Comparison of ENCODE assay signal across 9 mouse cellular contexts in the genomic region with DNA sequence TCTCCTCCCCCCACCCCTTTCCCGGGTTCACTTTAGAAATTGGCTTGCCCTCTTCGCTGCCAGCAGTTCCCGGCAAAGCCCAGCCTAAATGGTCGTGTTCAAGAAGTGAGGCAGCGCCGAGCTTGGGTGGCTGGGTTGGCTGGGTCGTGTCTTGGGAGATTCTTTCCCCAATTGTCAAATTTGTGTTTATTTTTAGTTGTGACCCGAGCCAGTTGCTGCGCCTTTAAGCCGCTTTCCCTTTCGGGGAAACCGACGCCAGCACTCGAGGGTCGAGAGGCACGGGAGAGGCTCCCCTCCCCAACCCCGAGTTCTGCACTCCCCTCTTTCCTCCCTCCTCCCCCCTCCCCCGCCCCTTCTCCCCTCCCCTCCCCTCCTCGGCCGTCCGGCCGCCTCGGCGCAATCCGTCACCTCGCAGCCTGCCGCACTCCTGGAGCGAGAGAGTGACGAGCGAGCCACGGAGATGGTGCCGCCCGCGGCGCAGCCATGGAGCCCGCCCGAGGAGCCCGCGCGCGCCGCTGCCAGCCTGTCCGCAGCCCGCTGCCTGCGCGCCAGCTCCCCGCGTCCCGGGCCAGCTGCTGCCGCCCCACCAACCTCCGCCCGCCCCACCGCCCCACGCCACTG.
DNase-seq lines count a peak whose midpoint lies in the region; ATAC-seq and TF ChIP-seq lines count a peak whose summit lies in the region.
"Had no signal": no experiment of that assay in that cellular context is flagged by ENCODE, and none has a peak within 500 bp of the region (broad histone marks: within the 10 kb centered on the region; RNA-seq: fewer than 3 reads in every experiment).

No protein-coding gene starts in this region.

- peak overlapping the region; percentile 16; the same call in 1 of the 2 replicates for H3K9ac ChIP-seq in lung, embryonic 15.5 days
- H3K9ac ChIP-seq in liver, embryonic 16.5 days (ENCODE audit: low read depth, low read length): no peak overlapping the region
- H3K9ac ChIP-seq in stomach, embryonic 15.5 days: no peak overlapping the region

- no peaks in the 10 kb centered on the region for H3K36me3 ChIP-seq in lung, embryonic 15.5 days
- no peaks in the 10 kb centered on the region for H3K36me3 ChIP-seq in liver, embryonic 16.5 days (ENCODE audit: control insufficient read depth, insufficient read depth)
- H3K36me3 ChIP-seq in stomach, embryonic 15.5 days: no peaks in the 10 kb centered on the region

- H3K9me3 ChIP-seq in lung, embryonic 15.5 days: no peaks in the 10 kb centered on the region
- H3K9me3 ChIP-seq in liver, embryonic 16.5 days (replicated peaks; ENCODE audit: control insufficient read depth, low read length): no peaks in the 10 kb centered on the region
- H3K9me3 ChIP-seq in stomach, embryonic 15.5 days: no peaks in the 10 kb centered on the region

- no peak overlapping the region for H3K27ac ChIP-seq in cerebellum, adult 2 months (ENCODE audit: insufficient read depth, low read length)
- no peak overlapping the region for H3K27ac ChIP-seq in lung, embryonic 15.5 days
- no peak overlapping the region for H3K27ac ChIP-seq in liver, embryonic 16.5 days (ENCODE audit: low read length)
- no peak overlapping the region for H3K27ac ChIP-seq in stomach, embryonic 15.5 days

- TF ChIP-seq CTCF in cerebellum, adult 2 months (IDR thresholded peaks at IDR 0.05; ENCODE audit: borderline replicate concordance, insufficient read depth, low read depth, low read length): no peak

- H3K4me3 ChIP-seq in cerebellum, adult 2 months (replicated peaks; ENCODE audit: insufficient read depth, low read depth, low read length): peak overlapping the region; percentile 44
- peak overlapping the region; percentile 53 for H3K4me3 ChIP-seq in lung, embryonic 15.5 days
- H3K4me3 ChIP-seq in liver, embryonic 16.5 days (ENCODE audit: low read depth, low read length): peak overlapping the region; percentile 26
- H3K4me3 ChIP-seq in stomach, embryonic 15.5 days (replicated peaks): peak overlapping the region; percentile 50
- H3K4me3 ChIP-seq: myocyte had no signal

- TF ChIP-seq POLR2A in cerebellum, adult 2 months (IDR thresholded peaks at IDR 0.05; ENCODE audit: borderline replicate concordance, insufficient read depth, low read length): no peak

- DNase-seq in cerebellum, adult 2 months: no peak
- DNase-seq in cerebellum, adult 9-11 months: no peak
- DNase-seq in lung, adult 18-20 months: no peak
- DNase-seq in heart, postnatal 4 days: peak; percentile 7
- no peak for DNase-seq in spleen, postnatal 4 days (ENCODE audit: low spot score in 2 of 2)

- H3K4me2 ChIP-seq in lung, embryonic 15.5 days: peak overlapping the region; percentile 89
- H3K4me2 ChIP-seq in liver, embryonic 16.5 days (ENCODE audit: low read depth, low read length): peak overlapping the region; percentile 48
- H3K4me2 ChIP-seq in stomach, embryonic 15.5 days: peak overlapping the region; percentile 89

- ATAC-seq in lung, embryonic 15.5 days (ENCODE audit: borderline replicate concordance, extremely low read depth, low FRiP score, low TSS enrichment): peak; percentile 71; the same call in 1 of the 2 replicates
- ATAC-seq in liver, embryonic 16.5 days (ENCODE audit: low read depth): no peak
- ATAC-seq in stomach, embryonic 15.5 days (ENCODE audit: insufficient read depth, low FRiP score, low read depth): no peak; the same call in 1 of the 2 replicates

- H3K4me1 ChIP-seq in cerebellum, adult 2 months (ENCODE audit: control insufficient read depth, insufficient read depth, low read length): no peaks in the 10 kb centered on the region
- no peaks in the 10 kb centered on the region for H3K4me1 ChIP-seq in lung, embryonic 15.5 days
- no peaks in the 10 kb centered on the region for H3K4me1 ChIP-seq in liver, embryonic 16.5 days (ENCODE audit: control insufficient read depth, low read depth, low read length)
- no peaks in the 10 kb centered on the region for H3K4me1 ChIP-seq in stomach, embryonic 15.5 days

- no peaks in the 10 kb centered on the region; the same call in 1 of the 2 replicates for H3K27me3 ChIP-seq in cerebellum, adult 2 months (ENCODE audit: control insufficient read depth, insufficient read depth, low read length)
- H3K27me3 ChIP-seq in lung, embryonic 15.5 days: peaks cover 67% of the 10 kb centered on the region
- peaks cover 38% of the 10 kb centered on the region for H3K27me3 ChIP-seq in liver, embryonic 16.5 days (ENCODE audit: control insufficient read depth, insufficient read depth, low read depth, low read length)
- peaks cover 51% of the 10 kb centered on the region for H3K27me3 ChIP-seq in stomach, embryonic 15.5 days (replicated peaks)

- 8% methylated on average over 42 of the region's 54 CpGs for WGBS in cerebellum, adult 2 months
- WGBS in lung, embryonic 15.5 days: 15% methylated on average over 28 of the region's 54 CpGs
- 24% methylated on average over 43 of the region's 54 CpGs for WGBS in liver, embryonic 16.5 days (ENCODE audit: insufficient replicate concordance)
- 19% methylated on average over 22 of the region's 54 CpGs for whole genome bisulfite sequencing in stomach, embryonic 15.5 days
